Mouse (Mus musculus) limb, embryonic 13.5 days (tissue): Measurements from ENCODE around the gene Shoc2. TPM values are rescaled to one million over a fixed set of nuclear protein-coding genes. Genes with fewer than 3 reads are reported as not detected.

Source experiments
- ATAC-seq: fragments of 200-750 bp; cut with Nextera tagmentation; 2 replicates; pipeline ENCODE4 v1.8.0; 2017; ENCODE audit warnings: low read depth, moderate number of reproducible peaks, moderate TSS enrichment; ENCODE audit not compliant: low FRiP score
- H3K27ac ChIP-seq: fragments of 300-500 bp; sonication (generic); 2 replicates; pipeline ENCODE4 v1.5.1; 2015; ENCODE audit warnings: inconsistent platforms, mild to moderate bottlenecking, moderate library complexity
- H3K27me3 ChIP-seq: fragments of 300-500 bp; sonication (generic); 2 replicates; pipeline ENCODE4 v1.6.1; 2015; ENCODE audit warnings: mild to moderate bottlenecking, inconsistent platforms
- H3K36me3 ChIP-seq: fragments of 300-500 bp; sonication (generic); 2 replicates; pipeline ENCODE4 v1.6.1; 2015; ENCODE audit warnings: inconsistent platforms, mild to moderate bottlenecking, moderate library complexity
- H3K4me1 ChIP-seq: fragments of 300-500 bp; sonication (generic); 2 replicates; pipeline ENCODE4 v1.6.1; 2015; ENCODE audit warnings: inconsistent platforms
- H3K4me2 ChIP-seq: fragments of 300-500 bp; sonication (generic); replicated peaks from 2 replicates; pipeline ENCODE4 v1.6.1; 2015; ENCODE audit warnings: inconsistent platforms, mild to moderate bottlenecking, moderate library complexity
- H3K4me3 ChIP-seq: fragments of 300-500 bp; sonication (generic); 2 replicates; pipeline ENCODE4 v1.5.1; 2015; ENCODE audit warnings: moderate library complexity, mild to moderate bottlenecking, inconsistent platforms
- H3K9ac ChIP-seq: fragments of 300-500 bp; sonication (generic); 2 replicates; pipeline ENCODE4 v1.6.1; 2015; ENCODE audit warnings: mild to moderate bottlenecking, inconsistent platforms
- H3K9me3 ChIP-seq: fragments of 300-500 bp; sonication (generic); 2 replicates; pipeline ENCODE4 v1.6.1; 2016; ENCODE audit warnings: inconsistent platforms
- WGBS: fragments of 180-500 bp; shearing (Covaris S2); methylation state at CpG from one replicate; pipeline ENCODE4 v1.1.7; 2015; 5-methylcytosine and 5-hydroxymethylcytosine counted together
- polyA plus RNA-seq: library from polyadenylated mRNA; unstranded; fragments of >200 nt; fragmentation: Nextera tagmentation; extraction: Ambion mirVana; gene quantifications from 2 replicates; pipeline ENCODE4 v1.2.1, GENCODE M21; 2015

Shoc2 gene
- polyA plus RNA-seq, 1 experiment from 2014 or later: 46.6 TPM

- Histone ChIP-seq H3K27ac (no peak overlapping the region), H3K36me3 (no peaks in the 10 kb centered on the region), H3K27me3 (no peaks in the 10 kb centered on the region), H3K9me3 (no peaks in the 10 kb centered on the region), H3K4me2 (no peak overlapping the region), H3K9ac (no peak overlapping the region), H3K4me3 (no peak overlapping the region), H3K4me1 (no peaks in the 10 kb centered on the region)
- 33% methylated on average over 10 of the region's 10 CpGs for WGBS
- ATAC-seq: no peak
Observed at GRCm38 (mm10) chr19:54076362-54077349, 132.6 kb downstream of the Shoc2 start.

- ATAC-seq: no peak
- Histone ChIP-seq H3K4me2 (no peak overlapping the region), H3K27ac (no peak overlapping the region), H3K9ac (no peak overlapping the region), H3K4me3 (no peak overlapping the region), H3K27me3 (no peaks in the 10 kb centered on the region), H3K4me1 (no peaks in the 10 kb centered on the region), H3K36me3 (no peaks in the 10 kb centered on the region), H3K9me3 (no peaks in the 10 kb centered on the region)
- 73% methylated on average over 9 of the region's 9 CpGs for WGBS
Observed at GRCm38 (mm10) chr19:54081303-54081702, 137.2 kb downstream of the Shoc2 start.

GRCm38 (mm10) chr19:54081716-54082165, 137.6 kb downstream of the Shoc2 start:
- no peak overlapping the region for H3K4me2 ChIP-seq
- H3K27me3 ChIP-seq: no peaks in the 10 kb centered on the region
- WGBS: 87% methylated on average over 9 of the region's 9 CpGs
- H3K4me3 ChIP-seq: no peak overlapping the region
- no peaks in the 10 kb centered on the region for H3K36me3 ChIP-seq
- H3K9me3 ChIP-seq: no peaks in the 10 kb centered on the region
- H3K4me1 ChIP-seq: no peaks in the 10 kb centered on the region
- no peak for ATAC-seq
- H3K9ac ChIP-seq: no peak overlapping the region
- H3K27ac ChIP-seq: no peak overlapping the region

Other genes starting within 250 kb of the Shoc2 start
- 119 and 120 TPM in 2 replicates for gene Pdcd4, start 52.1 kb upstream of the Shoc2 start, polyA plus RNA-seq
- 81.4 and 83.3 TPM in 2 replicates for gene Bbip1, start 321 bp downstream of the Shoc2 start, polyA plus RNA-seq
- 0.39 and 0.61 TPM in 2 replicates for gene Adra2a, start 99.8 kb downstream of the Shoc2 start, polyA plus RNA-seq